Mouse (Mus musculus) frontal cortex, postnatal 25 days (tissue): ENCODE measurements around the gene H2afb3.
"Not testable (repeated sequence)": the region's sequence is repeated elsewhere in the genome, so short reads cannot be mapped to it uniquely, and the experiment has no call there.

Source experiments
- DNase-seq, 2 experiments: peaks; one replicate each; pipeline ENCODE4 v3.0.0; 2022; ENCODE audit warnings: low spot score in 2 of 2

H2afb3 gene

GRCm38 (mm10) chrX:120312995-120313394 lies at the start of gene H2afb3:
TSS of gene H2afb3 (minus strand) at chrX:120313095.
- DNase-seq = not testable (repeated sequence)

- DNase-seq = no peak
These were observed 11.3 kb downstream of the H2afb3 start for GRCm38 (mm10) chrX:120301469-120302175.

GRCm38 (mm10) chrX:120292832-120293750 lies 19.8 kb downstream of the H2afb3 start:
- peak; percentile 16 to 18 for DNase-seq

DNA sequence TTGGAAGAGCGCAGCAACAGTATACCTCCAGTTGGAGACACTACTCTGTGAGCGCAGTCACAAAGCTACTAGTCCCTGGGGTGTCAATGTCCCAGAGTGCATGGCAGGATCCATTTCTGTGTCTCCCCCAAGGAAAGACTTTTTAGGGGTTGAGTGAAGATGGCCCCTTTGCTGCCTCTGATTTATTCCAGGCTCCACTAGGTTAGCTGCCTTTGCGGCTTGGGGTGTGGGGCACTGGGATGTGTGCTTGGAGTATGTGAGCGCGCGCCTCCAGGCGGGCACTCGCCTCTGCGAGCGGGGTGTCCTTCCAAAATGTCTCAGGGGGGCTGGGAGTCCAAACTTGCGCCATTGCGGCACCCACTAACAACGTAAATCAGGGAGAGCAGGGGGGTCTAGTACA lies 21.2 kb downstream of the H2afb3 start:
- DNase-seq = peak in 1 of 2 experiments; percentile 22

GRCm38 (mm10) chrX:120290900-120291280 lies 22.0 kb downstream of the H2afb3 start:
- no peak for DNase-seq

GRCm38 (mm10) chrX:120290011-120290899 lies 22.6 kb downstream of the H2afb3 start, which contains the start of gene Pcdh11x:
TSS of gene Pcdh11x (plus strand) at chrX:120290259.
- DNase-seq = peak; percentile 24 to 39

DNA sequence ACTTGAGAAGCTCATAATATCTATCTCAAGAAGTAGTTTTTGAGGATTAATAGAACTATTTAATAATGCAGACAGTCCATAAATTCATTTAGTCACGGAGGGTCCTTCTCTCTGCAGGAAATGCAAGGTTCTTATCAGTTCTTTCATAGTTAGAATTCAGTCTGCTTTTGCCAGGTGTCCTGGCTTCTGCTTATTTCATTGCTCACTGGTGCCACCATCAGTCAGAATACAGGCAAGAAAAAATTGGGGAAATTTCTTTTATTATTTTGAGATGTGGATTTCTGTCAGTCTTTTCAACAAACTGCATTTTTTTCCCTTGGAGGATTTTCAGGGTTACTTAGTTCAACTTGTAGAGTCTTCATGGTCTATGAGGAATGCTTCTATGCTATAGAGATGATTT lies 25.4 kb downstream of the H2afb3 start:
- DNase-seq = no peak

- DNase-seq = no peak
These were observed 27.4 kb downstream of the H2afb3 start for GRCm38 (mm10) chrX:120285522-120285921.
